Mouse (Mus musculus) kidney, adult 9 months (tissue): ENCODE measurements around the gene St8sia2.
A peak's percentile ranks its signal among the peaks of the same experiment; 100 is the strongest.
"Not testable (repeated sequence)": the region's sequence is repeated elsewhere in the genome, so short reads cannot be mapped to it uniquely, and the experiment has no call there.

Experiments used
- DNase-seq: peaks from one replicate; pipeline ENCODE4 v3.0.0; 2022

Gene St8sia2

DNA sequence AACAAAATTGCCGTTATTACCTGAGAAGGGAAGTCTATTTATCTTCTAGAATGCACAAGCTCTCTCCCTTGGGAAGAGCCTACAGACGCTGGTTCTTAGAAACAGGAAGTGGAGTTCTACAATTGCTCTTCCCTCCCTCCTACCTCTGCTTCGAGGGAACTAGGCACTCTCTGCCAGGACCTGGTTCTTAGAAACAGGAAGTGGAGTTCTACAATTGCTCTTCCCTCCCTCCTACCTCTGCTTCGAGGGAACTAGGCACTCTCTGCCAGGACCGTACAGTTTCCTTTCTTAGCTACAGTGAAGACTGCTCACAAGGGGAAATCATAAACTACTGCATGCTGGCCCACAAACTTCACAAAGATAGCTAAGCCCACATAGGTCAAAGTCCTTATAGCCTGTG is 41.3 kb downstream of the St8sia2 start:
- DNase-seq: not testable (repeated sequence)

DNA sequence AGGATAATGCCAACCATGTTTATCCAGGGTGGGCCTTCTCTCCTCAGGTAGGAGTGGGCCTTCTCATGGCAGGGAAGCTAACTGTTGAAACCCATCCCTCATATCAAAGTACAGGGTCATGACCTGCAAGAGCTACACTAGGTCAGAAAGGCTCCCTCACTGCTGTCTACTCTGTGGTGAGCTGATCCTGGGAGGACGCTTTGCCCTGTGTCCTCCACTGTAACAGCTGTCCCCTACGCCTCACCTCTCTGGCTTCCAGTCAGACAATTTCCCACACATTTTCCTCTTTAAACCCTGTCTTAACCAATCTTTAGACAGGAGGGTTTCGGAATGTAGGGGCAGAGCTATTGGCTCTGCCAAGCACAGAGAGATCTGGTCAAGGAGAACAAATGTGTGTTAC is 48.3 kb downstream of the St8sia2 start:
- no peak for DNase-seq

- no peak for DNase-seq
Observed at GRCm38 (mm10) chr7:73962431-73962830, 51.1 kb downstream of the St8sia2 start.

GRCm38 (mm10) chr7:73954441-73954840 is 59.0 kb downstream of the St8sia2 start:
- DNase-seq: peak; percentile 22

- DNase-seq: no peak
Observed at GRCm38 (mm10) chr7:73953131-73953530, 60.4 kb downstream of the St8sia2 start.

DNA sequence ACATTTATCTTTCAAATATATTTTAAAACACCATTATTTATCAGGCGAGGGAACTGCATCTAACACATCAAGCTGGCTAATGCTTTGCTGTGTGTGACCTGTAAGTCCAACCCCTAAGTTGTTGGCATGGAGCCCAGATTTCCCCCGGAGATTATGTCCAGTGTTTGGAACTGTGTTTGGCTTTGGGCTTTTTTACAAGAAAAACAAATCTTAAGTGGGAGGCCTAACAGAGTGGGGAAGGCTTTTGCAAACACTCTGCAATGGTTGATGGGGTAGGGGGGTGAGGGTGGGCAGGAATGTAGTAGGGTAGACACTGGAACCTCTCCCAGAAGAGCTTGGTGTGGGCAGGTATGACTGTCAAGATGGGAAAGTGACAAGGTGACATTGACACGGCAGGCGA is 71.8 kb downstream of the St8sia2 start:
- peak; percentile 62 for DNase-seq

DNA sequence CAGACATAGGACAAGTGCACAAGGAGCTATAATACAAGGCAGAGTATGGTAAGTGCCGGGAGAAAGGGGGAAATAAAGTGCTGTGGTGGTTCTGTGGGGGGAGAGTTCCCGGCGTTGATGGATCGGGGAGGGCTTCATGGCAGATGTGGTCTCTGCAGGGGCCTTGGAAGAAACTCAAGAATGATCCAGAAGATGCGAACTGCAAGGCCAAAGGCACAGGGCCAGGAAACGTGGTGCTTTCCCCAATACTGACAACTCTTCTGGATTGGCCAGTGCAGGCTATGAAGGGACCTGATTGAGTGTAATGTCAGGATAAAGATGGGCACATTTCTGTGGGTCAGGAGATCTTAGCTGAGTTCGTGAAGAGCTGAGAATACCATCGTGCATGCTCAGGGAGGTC is 74.3 kb downstream of the St8sia2 start:
- DNase-seq: no peak

DNA sequence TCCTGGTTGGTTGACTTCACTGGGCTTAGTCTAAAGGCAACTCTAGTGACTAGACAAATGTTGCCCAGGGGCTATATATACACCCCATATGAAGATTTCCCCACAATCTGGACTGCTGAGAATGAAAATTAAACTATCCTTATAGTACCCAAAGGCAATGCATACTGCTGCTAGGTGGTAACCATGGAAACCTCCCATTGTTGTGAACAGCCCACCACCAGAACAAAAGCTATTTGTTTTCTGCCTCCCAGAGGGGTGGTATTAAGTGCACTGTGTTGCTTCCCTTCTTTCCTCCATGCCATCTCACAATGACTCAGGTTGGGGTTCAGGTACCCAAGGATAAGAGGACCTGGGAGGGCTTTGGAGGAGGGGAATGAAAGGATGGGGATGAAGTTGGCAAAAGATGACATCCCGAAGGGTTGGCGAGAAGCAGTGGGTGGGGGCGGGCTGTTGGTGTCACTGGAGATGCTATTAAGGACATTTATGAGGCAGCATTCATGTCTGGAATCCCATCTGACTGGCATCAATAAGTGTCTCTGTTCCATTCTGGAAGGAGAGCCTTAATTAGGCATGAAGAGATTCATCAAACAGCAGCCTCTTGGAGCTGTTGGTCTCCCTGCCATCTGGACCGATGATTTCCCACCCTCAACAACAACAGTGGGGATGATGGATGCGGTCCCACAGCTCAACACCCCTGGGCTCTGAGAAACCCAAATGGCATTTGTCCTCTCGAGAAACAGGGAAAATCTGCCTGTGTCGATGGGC is 75.3 kb downstream of the St8sia2 start:
- no peak for DNase-seq

DNA sequence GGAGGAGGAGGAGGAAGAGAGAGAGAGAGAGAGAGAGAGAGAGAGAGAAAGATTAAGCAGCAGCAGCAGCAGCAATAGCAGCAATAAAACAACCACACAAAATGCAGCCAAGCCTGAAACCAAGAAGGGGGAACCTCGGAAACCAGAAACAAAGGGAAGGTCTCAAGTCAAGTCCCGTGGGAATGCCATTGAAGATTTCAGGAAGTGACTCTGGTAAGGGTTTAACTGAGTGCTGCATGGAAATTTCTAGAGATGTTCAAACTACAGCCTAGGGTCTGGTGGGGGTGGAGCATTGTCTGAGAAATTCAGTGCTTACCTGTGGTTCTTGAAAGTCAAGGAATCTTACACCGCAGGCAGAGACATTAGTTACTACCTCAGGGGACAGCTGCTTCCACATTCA is 77.4 kb downstream of the St8sia2 start:
- DNase-seq: no peak

GRCm38 (mm10) chr7:73935703-73936102 is 77.8 kb downstream of the St8sia2 start:
- DNase-seq: no peak

- DNase-seq: no peak
Observed at GRCm38 (mm10) chr7:73933036-73933435, 80.5 kb downstream of the St8sia2 start.

DNA sequence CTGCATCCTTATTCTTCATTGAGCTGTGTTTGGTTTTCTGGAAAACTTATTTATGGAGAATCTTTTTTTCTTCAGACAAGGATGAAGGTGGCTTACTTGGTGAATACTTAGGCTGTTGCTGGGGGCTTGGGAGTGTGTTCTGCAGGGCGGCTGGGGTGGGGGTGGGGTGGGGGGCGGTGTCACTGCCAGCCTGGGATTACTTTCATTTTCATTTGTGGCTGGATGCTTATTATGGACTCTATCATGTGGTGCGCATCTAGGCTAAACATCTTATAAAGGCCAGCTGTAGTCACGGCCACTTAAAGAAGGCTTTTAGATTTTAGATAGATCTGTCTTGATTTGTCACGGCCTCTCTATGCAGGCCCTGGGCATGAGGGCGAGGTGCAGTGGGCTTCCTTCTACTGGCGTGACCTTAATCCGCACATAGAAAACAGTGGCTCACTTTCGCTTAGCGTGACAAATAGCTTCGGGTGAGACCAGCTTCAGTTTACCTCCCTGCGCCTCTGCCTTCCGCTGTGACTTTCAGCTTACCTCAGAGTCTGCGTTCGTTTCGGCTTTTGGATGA is 92.5 kb downstream of the St8sia2 start:
- no peak for DNase-seq

DNA sequence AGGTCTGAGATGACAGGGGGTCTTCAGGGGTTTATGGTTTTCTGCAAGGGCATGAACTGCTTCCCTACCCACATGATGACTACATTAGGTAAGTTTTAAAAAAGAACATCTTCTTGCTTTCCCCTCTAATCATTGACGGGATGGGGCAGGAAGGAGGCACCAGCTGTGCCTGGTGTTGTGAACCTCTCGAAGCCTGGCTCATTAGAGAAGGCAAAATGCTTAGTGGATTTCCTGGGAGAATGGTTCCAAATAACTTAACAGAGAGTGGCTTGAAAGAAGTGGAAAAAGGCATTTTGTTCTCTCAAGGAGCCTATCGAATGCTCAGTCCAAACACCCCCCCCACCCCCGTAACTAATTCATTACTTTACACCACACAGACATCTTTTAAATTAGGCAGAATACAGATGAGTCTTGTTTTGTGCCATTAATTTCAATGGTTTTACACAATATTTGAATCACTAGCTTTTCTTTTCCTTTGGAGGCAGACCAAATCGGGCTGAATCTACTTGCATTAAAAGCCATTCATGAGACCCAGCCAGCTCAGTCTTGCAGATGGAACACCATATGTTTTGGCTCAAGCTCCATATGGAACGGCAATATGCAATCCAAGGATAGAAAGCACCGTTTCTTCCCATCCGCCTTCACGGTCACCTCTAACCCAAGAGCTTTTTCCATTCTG is 95.7 kb downstream of the St8sia2 start:
- DNase-seq: no peak

- peak; percentile 5 for DNase-seq
Observed at GRCm38 (mm10) chr7:73911899-73912298, 101.6 kb downstream of the St8sia2 start.

DNA sequence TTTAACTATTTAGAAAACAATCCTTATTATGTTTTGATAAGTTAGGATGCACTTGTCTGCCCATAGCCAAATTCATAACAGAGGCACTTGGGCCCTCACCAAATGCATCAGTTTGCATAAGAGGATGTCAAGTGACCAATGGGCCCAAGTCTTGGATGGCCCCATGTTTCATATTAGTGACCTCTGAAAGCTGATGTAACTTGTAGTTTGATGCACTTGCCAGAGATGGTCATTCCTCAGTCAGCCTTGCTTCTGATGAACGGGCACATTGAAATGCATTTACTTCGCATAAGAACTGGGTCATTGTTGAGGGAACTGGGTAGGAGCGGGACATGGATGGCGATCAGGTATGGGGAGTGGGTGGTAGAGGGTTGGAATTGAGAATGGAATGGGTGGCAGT is 102.6 kb downstream of the St8sia2 start:
- DNase-seq: no peak

DNA sequence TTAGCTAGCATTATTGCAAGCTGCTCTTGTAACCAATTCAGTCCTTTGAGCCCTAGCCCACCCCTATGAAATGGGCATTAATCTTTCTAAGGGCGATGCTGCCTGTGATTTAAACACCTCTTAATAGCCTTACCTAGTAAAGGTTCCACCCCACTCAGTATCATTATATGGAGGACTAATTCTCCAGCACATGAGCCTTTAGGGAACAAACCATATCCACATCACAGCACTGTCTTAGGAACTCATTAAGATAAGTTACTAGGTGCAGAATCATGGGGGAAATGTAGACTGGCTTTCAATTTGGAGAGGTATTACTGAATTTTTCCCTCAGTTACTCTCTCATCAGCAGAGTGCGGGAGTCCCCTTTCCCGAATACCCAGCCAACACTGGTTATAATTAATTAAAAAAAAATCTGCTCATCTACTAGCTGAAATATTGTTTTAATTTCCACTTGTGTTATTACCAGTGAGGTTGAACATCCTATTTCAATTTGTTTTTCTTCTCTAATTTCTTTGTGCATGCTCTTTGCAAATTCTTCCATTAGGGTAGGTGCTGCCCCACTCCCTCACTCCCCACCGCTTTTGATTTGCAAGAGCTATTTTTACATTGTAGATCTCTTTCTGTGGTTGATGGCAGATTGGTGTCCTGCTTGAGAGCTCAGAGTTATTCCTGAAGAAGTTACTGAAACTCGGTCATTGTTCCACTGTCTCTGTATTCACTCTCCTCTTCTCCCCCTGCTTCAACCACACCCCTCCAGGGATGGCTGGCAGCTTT is 103.9 kb downstream of the St8sia2 start:
- no peak for DNase-seq

GRCm38 (mm10) chr7:73894506-73894905 is 119.0 kb downstream of the St8sia2 start:
- DNase-seq: no peak

DNA sequence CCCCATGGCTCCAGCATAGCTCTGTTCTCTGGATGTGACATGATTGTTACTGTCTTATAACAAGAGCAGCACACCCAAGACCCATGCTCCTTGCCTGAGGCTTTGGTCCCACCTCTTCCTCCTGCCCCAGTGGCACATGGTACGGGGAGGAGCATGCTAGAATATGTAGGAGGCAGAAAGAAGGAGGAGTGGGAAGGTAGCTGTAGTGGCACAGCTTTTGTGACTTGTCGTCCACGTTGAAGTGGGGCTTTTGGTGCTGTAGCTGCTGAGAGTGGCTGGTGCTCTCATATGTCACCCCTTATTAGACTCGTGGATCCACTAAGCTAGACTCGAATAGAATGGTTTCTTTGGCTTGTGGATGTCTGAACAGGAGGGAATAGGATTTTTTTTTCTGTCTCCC is 121.7 kb downstream of the St8sia2 start:
- no peak for DNase-seq

GRCm38 (mm10) chr7:73890891-73891610 is 122.4 kb downstream of the St8sia2 start:
- no peak for DNase-seq

DNA sequence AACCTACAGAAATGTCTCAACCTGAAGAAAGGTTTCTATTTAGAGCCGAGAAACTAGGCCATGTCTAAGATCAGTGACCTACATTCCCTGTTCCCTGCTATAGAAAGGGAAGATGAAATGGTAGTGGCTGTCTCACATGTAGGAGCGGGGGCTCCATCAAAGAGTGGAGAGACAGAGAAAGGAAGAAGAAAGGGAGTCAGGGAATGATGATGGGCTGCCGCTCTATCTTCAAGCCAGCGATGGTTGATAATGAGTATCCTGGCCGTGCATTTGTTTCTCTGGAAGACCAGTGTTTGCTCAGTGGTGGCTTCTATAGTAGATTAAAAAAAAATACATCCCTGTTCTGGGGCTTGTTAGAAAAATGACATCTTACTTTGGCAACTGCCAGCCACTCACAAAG is 123.0 kb downstream of the St8sia2 start:
- DNase-seq: no peak
